Mouse (Mus musculus) heart, postnatal 36 days (tissue): ENCODE data around the gene Flt3l. TPM values are rescaled to one million over a fixed set of nuclear protein-coding genes. Genes with fewer than 3 reads are reported as not detected.

ENCODE experiments used
- DNase-seq, 2 experiments: peaks; one replicate each; pipeline ENCODE4 v3.0.0; 2021 to 2022
- intact Hi-C: fragments of 180-260 bp; cut with DNase I; formaldehyde crosslinking; loops from one replicate; pipeline ENCODE4 v1.15.1; 2025
- microRNA-seq, 2 experiments: library from miRNA; unstranded; fragments of <30 nt; microRNA quantifications; one replicate each; pipeline ENCODE4 v1.2.0; 2021; ENCODE audit warnings: borderline number of aligned reads in 2 of 2
- total RNA-seq, 2 experiments: library from RNA; stranded (reverse); gene quantifications; 2 replicates each; pipeline ENCODE4 v1.2.3; 2021

Flt3l gene
- total RNA-seq, 2 experiments from 2014 or later = 7.0 to 16.1 TPM

- intact Hi-C loops = loop anchor here (2.0 to 5.0 kb wide), 2 partner anchors 22 to 41 kb away; partner anchors contain the start of genes Fcgrt and Rps11
- no peak for DNase-seq
Observed at GRCm38 (mm10) chr7:45081016-45081415, 55.2 kb downstream of the Flt3l start.

- intact Hi-C loops = loop anchor here (1.0 to 5.0 kb wide), 5 partner anchors 23 to 217 kb away; partner anchors contain the start of genes Fcgrt, Flt3l, Gm45713 and Rps11
- DNase-seq = peak; percentile 94 to 99
Observed at GRCm38 (mm10) chr7:45079856-45080255, 56.4 kb downstream of the Flt3l start.

Small RNA genes within 50 kb of the gene (microRNA-seq; reads per million reads assigned to microRNA genes)
- 1,456 to 1,464 reads per million in 2 experiments for gene Mir150
- gene Mir5121 = 4.7 to 9.4 reads per million in 2 experiments
- gene Mir7055 = 0 reads per million in 2 experiments

Other genes with a start within 250 kb of the Flt3l start
- 10 to 100 TPM; 76.9 to 81.1 TPM for gene Med25, start 243.7 kb downstream of the Flt3l start, total RNA-seq
- gene Fuz, start 240.4 kb downstream of the Flt3l start, total RNA-seq = 10 to 100 TPM; 16.9 to 17.5 TPM
- gene Ap2a1, start 206.9 kb downstream of the Flt3l start, total RNA-seq = 10 to 100 TPM; 69.8 to 72.0 TPM
- not detected for gene Tsks, start 193.2 kb downstream of the Flt3l start, total RNA-seq
- 1 to 10 TPM; 1.4 to 2.1 TPM for gene Cpt1c, start 161.6 kb downstream of the Flt3l start, total RNA-seq
- gene Prmt1, start 149.9 kb downstream of the Flt3l start, total RNA-seq = 100 to 1,000 TPM; 104 to 107 TPM
- 10 to 100 TPM; 27.3 to 31.7 TPM for gene Irf3, start 138.8 kb downstream of the Flt3l start, total RNA-seq
- 10 to 100 TPM; 10.2 to 11.2 TPM for gene Bcl2l12, start 137.7 kb downstream of the Flt3l start, total RNA-seq
- 10 to 100 TPM; 48.0 to 48.1 TPM for gene Scaf1, start 120.1 kb downstream of the Flt3l start, total RNA-seq
- 10 to 100 TPM; 45.1 to 53.3 TPM for gene Rras, start 118.5 kb downstream of the Flt3l start, total RNA-seq
- 10 to 100 TPM; 23.4 to 29.4 TPM for gene Prr12, start 83.6 kb downstream of the Flt3l start, total RNA-seq
- 10 to 100 TPM; 30.3 to 32.1 TPM for gene Nosip, start 74.0 kb downstream of the Flt3l start, total RNA-seq
- 1 to 10 TPM; 7.7 to 7.9 TPM for gene Prrg2, start 73.8 kb downstream of the Flt3l start, total RNA-seq
- gene Rcn3, start 44.2 kb downstream of the Flt3l start, total RNA-seq = 10 to 100 TPM; 26.4 to 28.1 TPM
- 10 to 100 TPM; 77.1 to 84.5 TPM for gene Fcgrt, start 32.6 kb downstream of the Flt3l start, total RNA-seq
- gene Rps11, start 12.0 kb downstream of the Flt3l start, total RNA-seq = 100 to 1,000 TPM; 567 to 587 TPM
- gene Rpl13a, start 7.7 kb downstream of the Flt3l start, total RNA-seq = 100 to 1,000 TPM; 580 to 665 TPM
- gene Gm45713, start 201 bp downstream of the Flt3l start, total RNA-seq = not detected
- gene Pih1d1, start 17.9 kb upstream of the Flt3l start, total RNA-seq = 10 to 100 TPM; 41.8 to 43.1 TPM
- gene Aldh16a1, start 18.2 kb upstream of the Flt3l start, total RNA-seq = 10 to 100 TPM; 20.6 to 22.8 TPM
- 10 to 100 TPM; 19.7 to 21.0 TPM for gene Slc17a7, start 27.5 kb upstream of the Flt3l start, total RNA-seq
- not detected for gene Gfy, start 43.1 kb upstream of the Flt3l start, total RNA-seq
- not detected for gene Pth2, start 44.6 kb upstream of the Flt3l start, total RNA-seq
- gene Ccdc155, start 68.5 kb upstream of the Flt3l start, total RNA-seq = not detected
- gene Dkkl1, start 75.7 kb upstream of the Flt3l start, total RNA-seq = not detected
- gene Tead2, start 79.3 kb upstream of the Flt3l start, total RNA-seq = 10 to 100 TPM; 10.3 to 11.4 TPM
- gene Cd37, start 102.7 kb upstream of the Flt3l start, total RNA-seq = 1 to 10 TPM; 2.8 to 4.4 TPM
- not detected for gene Slc6a16, start 104.7 kb upstream of the Flt3l start, total RNA-seq
- not detected for gene Slc6a21, start 141.1 kb upstream of the Flt3l start, total RNA-seq
- 10 to 100 TPM; 24.6 to 27.4 TPM for gene Trpm4, start 197.3 kb upstream of the Flt3l start, total RNA-seq
- 100 to 1,000 TPM; 842 to 873 TPM for gene Hrc, start 198.9 kb upstream of the Flt3l start, total RNA-seq
- not detected for gene Ppfia3, start 230.6 kb upstream of the Flt3l start, total RNA-seq
- 1 to 10 TPM; 1.3 to 1.7 TPM for gene Lin7b, start 234.2 kb upstream of the Flt3l start, total RNA-seq